Mouse (Mus musculus): ENCODE measurements at regions not wholly inside any gene's neighbourhood (a gene's known extent, or its start where the extent isn't known, plus 50 kb on each side); places are given as distances from the start of the nearest gene placed in this dataset.
"Not testable (repeated sequence)": the region's sequence is repeated elsewhere in the genome, so short reads cannot be mapped to it uniquely, and the experiment has no call there.

- no peak for DNase-seq
Measured at GRCm38 (mm10) chr16:23838696-23839095, 52.1 kb downstream of the Sst start.

GRCm38 (mm10) chr16:23838114-23838513, 52.6 kb downstream of the Sst start:
- no peak for DNase-seq

- no peak for DNase-seq
Measured at GRCm38 (mm10) chr16:23834991-23835390, 55.8 kb downstream of the Sst start.

- DNase-seq, result peak; percentile 36 to 68
Measured at GRCm38 (mm10) chr16:23833603-23834002, 57.2 kb downstream of the Sst start.

- DNase-seq, result no peak
Measured at GRCm38 (mm10) chr16:23833042-23833423, 57.7 kb downstream of the Sst start.

- DNase-seq, result no peak
Measured at GRCm38 (mm10) chr16:23832393-23833041, 58.2 kb downstream of the Sst start.

GRCm38 (mm10) chr16:23825662-23826061, 65.1 kb downstream of the Sst start:
- DNase-seq, result no peak

- peak in 1 of 2 experiments; percentile 4 for DNase-seq
Measured at GRCm38 (mm10) chr16:23785216-23785615, 105.5 kb downstream of the Sst start.

- no peak for DNase-seq
Measured at GRCm38 (mm10) chr16:23784021-23784897, 106.5 kb downstream of the Sst start.

GRCm38 (mm10) chr16:23780440-23781231, 110.1 kb downstream of the Sst start:
- no peak for DNase-seq

GRCm38 (mm10) chr16:23777894-23778293, 112.9 kb downstream of the Sst start:
- no peak for DNase-seq

GRCm38 (mm10) chr16:23777041-23777440, 113.7 kb downstream of the Sst start:
- DNase-seq, result no peak

- DNase-seq, result no peak
Measured at GRCm38 (mm10) chr16:23776501-23776900, 114.3 kb downstream of the Sst start.

- no peak for DNase-seq
Measured at GRCm38 (mm10) chr16:23758136-23758812, 132.5 kb downstream of the Sst start.

- DNase-seq, result no peak
Measured at GRCm38 (mm10) chr16:23737026-23737425, 153.7 kb downstream of the Sst start.

- no peak for DNase-seq
Measured at GRCm38 (mm10) chr16:23735722-23736121, 155.0 kb downstream of the Sst start.

- DNase-seq, result no peak
Measured at GRCm38 (mm10) chr16:23726562-23726961, 164.2 kb downstream of the Sst start.

- no peak for DNase-seq
Measured at GRCm38 (mm10) chr16:23721745-23722144, 169.0 kb downstream of the Sst start.

- no peak for DNase-seq
Measured at GRCm38 (mm10) chr16:23701156-23701555, 180.5 kb upstream of the Masp1 start.

GRCm38 (mm10) chr16:23694226-23694625, 173.6 kb upstream of the Masp1 start:
- not testable (repeated sequence) for DNase-seq

GRCm38 (mm10) chr16:23690061-23690460, 169.4 kb upstream of the Masp1 start:
- DNase-seq, result no peak

- DNase-seq, result no peak
Measured at GRCm38 (mm10) chr16:23686783-23687182, 166.2 kb upstream of the Masp1 start.

- no peak for DNase-seq
Measured at GRCm38 (mm10) chr16:23680434-23680833, 159.8 kb upstream of the Masp1 start.
